Mouse (Mus musculus) embryonic facial prominence, embryonic 12.5 days (tissue): ENCODE results near the gene Pard6b. TPM values are rescaled to one million over a fixed set of nuclear protein-coding genes. Genes with fewer than 3 reads are reported as not detected.
A peak's percentile ranks its signal among the peaks of the same experiment; 100 is the strongest.

Experiments used
- ATAC-seq: fragments of 200-750 bp; cut with Nextera tagmentation; 2 replicates; pipeline ENCODE4 v1.8.0; 2017; ENCODE audit not compliant: insufficient number of reproducible peaks, insufficient read depth, low FRiP score, low TSS enrichment
- H3K27ac ChIP-seq: fragments of 300-500 bp; sonication (generic); 2 replicates; pipeline ENCODE4 v1.5.1; 2016; ENCODE audit warnings: mild to moderate bottlenecking
- H3K27me3 ChIP-seq: fragments of 300-500 bp; sonication (generic); 2 replicates; pipeline ENCODE4 v1.6.1; 2016; ENCODE audit warnings: mild to moderate bottlenecking, moderate library complexity
- H3K36me3 ChIP-seq: fragments of 300-500 bp; sonication (generic); 2 replicates; pipeline ENCODE4 v1.6.1; 2016; ENCODE audit warnings: mild to moderate bottlenecking
- H3K4me1 ChIP-seq: fragments of 300-500 bp; sonication (generic); 2 replicates; pipeline ENCODE4 v1.6.1; 2016
- H3K4me2 ChIP-seq: fragments of 300-500 bp; sonication (generic); replicated peaks from 2 replicates; pipeline ENCODE4 v1.6.1; 2016; ENCODE audit warnings: mild to moderate bottlenecking, moderate library complexity
- H3K4me3 ChIP-seq: fragments of 300-500 bp; sonication (generic); 2 replicates; pipeline ENCODE4 v1.5.1; 2016; ENCODE audit warnings: mild to moderate bottlenecking
- H3K9ac ChIP-seq: fragments of 300-500 bp; sonication (generic); 2 replicates; pipeline ENCODE4 v1.6.1; 2016; ENCODE audit warnings: mild to moderate bottlenecking, moderate library complexity
- H3K9me3 ChIP-seq: fragments of 300-500 bp; sonication (generic); 2 replicates; pipeline ENCODE4 v1.6.1; 2016; ENCODE audit warnings: mild to moderate bottlenecking, moderate library complexity
- WGBS: fragments of 180-500 bp; shearing (Covaris S2); methylation state at CpG from one replicate; pipeline ENCODE4 v1.1.7; 2016; 5-methylcytosine and 5-hydroxymethylcytosine counted together
- polyA plus RNA-seq: library from polyadenylated mRNA; unstranded; fragments of >200 nt; fragmentation: Nextera tagmentation; extraction: Ambion mirVana; gene quantifications from 2 replicates; pipeline ENCODE4 v1.2.1, GENCODE M21; 2016

Gene Pard6b
- polyA plus RNA-seq, 1 experiment from 2014 or later = 6.6 TPM

- WGBS = 3% methylated on average over 13 of the region's 13 CpGs
- Histone ChIP-seq H3K4me3 (peak overlapping the region; percentile 40), H3K36me3 (no peaks in the 10 kb centered on the region), H3K4me1 (peaks cover 29% of the 10 kb centered on the region), H3K9me3 (no peaks in the 10 kb centered on the region), H3K9ac (peak overlapping the region; percentile 44; the same call in 1 of the 2 replicates), H3K27ac (no peak overlapping the region), H3K27me3 (0 out of 2 replicates have a peak, but pooled peaks cover 7% of the 10 kb centered on the region), H3K4me2 (peak overlapping the region; percentile 78)
- no peak for ATAC-seq
Measured at GRCm38 (mm10) chr2:168117553-168117952, 36.7 kb downstream of the Pard6b start.

- 0 out of 2 replicates have a peak, but pooled peaks cover 7% of the 10 kb centered on the region for H3K27me3 ChIP-seq
- WGBS = 48% methylated on average over 16 of the region's 16 CpGs
- no peak overlapping the region for H3K27ac ChIP-seq
- no peaks in the 10 kb centered on the region for H3K9me3 ChIP-seq
- peaks cover 29% of the 10 kb centered on the region for H3K4me1 ChIP-seq
- no peaks in the 10 kb centered on the region for H3K36me3 ChIP-seq
- H3K9ac ChIP-seq = peak overlapping the region; percentile 15; the same call in 1 of the 2 replicates
- peak overlapping the region; percentile 78 for H3K4me2 ChIP-seq
- H3K4me3 ChIP-seq = peak overlapping the region; percentile 40; the same call in 1 of the 2 replicates
- ATAC-seq = no peak
Measured at GRCm38 (mm10) chr2:168117967-168118366, 37.2 kb downstream of the Pard6b start.

- WGBS = 77% methylated on average over 3 of the region's 3 CpGs
- no peak overlapping the region for H3K4me3 ChIP-seq
- no peak overlapping the region for H3K27ac ChIP-seq
- no peak for ATAC-seq
- no peaks in the 10 kb centered on the region for H3K9me3 ChIP-seq
- H3K9ac ChIP-seq = no peak overlapping the region
- no peaks in the 10 kb centered on the region for H3K36me3 ChIP-seq
- H3K4me2 ChIP-seq = no peak overlapping the region
- H3K4me1 ChIP-seq = peaks cover 29% of the 10 kb centered on the region
- 0 out of 2 replicates have a peak, but pooled peaks cover 7% of the 10 kb centered on the region for H3K27me3 ChIP-seq
Measured at GRCm38 (mm10) chr2:168118456-168118855, 37.7 kb downstream of the Pard6b start.

- WGBS = 76% methylated on average over 12 of the region's 12 CpGs
- ATAC-seq = no peak
- Histone ChIP-seq H3K36me3 (no peaks in the 10 kb centered on the region), H3K4me2 (no peak overlapping the region), H3K4me3 (no peak overlapping the region), H3K9ac (no peak overlapping the region), H3K9me3 (no peaks in the 10 kb centered on the region), H3K27me3 (0 out of 2 replicates have a peak, but pooled peaks cover 7% of the 10 kb centered on the region), H3K27ac (no peak overlapping the region), H3K4me1 (peaks cover 29% of the 10 kb centered on the region)
Measured at GRCm38 (mm10) chr2:168119123-168119522, 38.3 kb downstream of the Pard6b start.

- Histone ChIP-seq H3K27me3 (0 out of 2 replicates have a peak, but pooled peaks cover 7% of the 10 kb centered on the region), H3K4me3 (no peak overlapping the region), H3K4me2 (no peak overlapping the region), H3K9ac (no peak overlapping the region), H3K4me1 (peaks cover 15% of the 10 kb centered on the region; the same call in 1 of the 2 replicates), H3K27ac (no peak overlapping the region), H3K36me3 (no peaks in the 10 kb centered on the region), H3K9me3 (no peaks in the 10 kb centered on the region)
- 85% methylated on average over 4 of the region's 4 CpGs for WGBS
- ATAC-seq = no peak
Measured at GRCm38 (mm10) chr2:168120906-168121305, 40.1 kb downstream of the Pard6b start.

GRCm38 (mm10) chr2:168123652-168124051 lies 42.8 kb downstream of the Pard6b start:
- Histone ChIP-seq H3K27ac (no peak overlapping the region), H3K9me3 (no peaks in the 10 kb centered on the region), H3K4me3 (no peak overlapping the region), H3K4me2 (no peak overlapping the region), H3K36me3 (no peaks in the 10 kb centered on the region), H3K4me1 (0 out of 2 replicates have a peak, but pooled peaks cover 3% of the 10 kb centered on the region), H3K27me3 (no peaks in the 10 kb centered on the region), H3K9ac (no peak overlapping the region)
- no peak for ATAC-seq
- WGBS = 87% methylated on average over 6 of the region's 6 CpGs

GRCm38 (mm10) chr2:168125288-168126089 lies 44.7 kb downstream of the Pard6b start:
- no peaks in the 10 kb centered on the region for H3K9me3 ChIP-seq
- no peak overlapping the region for H3K27ac ChIP-seq
- no peak overlapping the region for H3K4me3 ChIP-seq
- H3K4me1 ChIP-seq = 0 out of 2 replicates have a peak, but pooled peaks cover 3% of the 10 kb centered on the region
- H3K36me3 ChIP-seq = no peaks in the 10 kb centered on the region
- ATAC-seq = no peak
- no peaks in the 10 kb centered on the region for H3K27me3 ChIP-seq
- WGBS = 25% methylated on average over 11 of the region's 11 CpGs
- H3K4me2 ChIP-seq = no peak overlapping the region
- H3K9ac ChIP-seq = no peak overlapping the region; the same call in 1 of the 2 replicates

- Histone ChIP-seq H3K4me1 (0 out of 2 replicates have a peak, but pooled peaks cover 3% of the 10 kb centered on the region), H3K27ac (peak overlapping the region; percentile 47; the same call in 1 of the 2 replicates), H3K9me3 (no peaks in the 10 kb centered on the region), H3K27me3 (no peaks in the 10 kb centered on the region), H3K9ac (no peak overlapping the region), H3K4me3 (no peak overlapping the region), H3K4me2 (no peak overlapping the region), H3K36me3 (no peaks in the 10 kb centered on the region)
- 85% methylated on average over 14 of the region's 14 CpGs for WGBS
- no peak for ATAC-seq
Measured at GRCm38 (mm10) chr2:168127767-168128166, 47.0 kb downstream of the Pard6b start.

GRCm38 (mm10) chr2:168128211-168128859 lies 47.5 kb downstream of the Pard6b start:
- Histone ChIP-seq H3K9me3 (no peaks in the 10 kb centered on the region), H3K27ac (peak overlapping the region; percentile 47; the same call in 1 of the 2 replicates), H3K27me3 (no peaks in the 10 kb centered on the region), H3K9ac (no peak overlapping the region), H3K4me3 (no peak overlapping the region), H3K36me3 (no peaks in the 10 kb centered on the region), H3K4me2 (peak overlapping the region; percentile 17; the same call in 1 of the 2 replicates), H3K4me1 (0 out of 2 replicates have a peak, but pooled peaks cover 3% of the 10 kb centered on the region)
- ATAC-seq = peak; percentile 82
- 30% methylated on average over 12 of the region's 14 CpGs for WGBS

- 0 out of 2 replicates have a peak, but pooled peaks cover 3% of the 10 kb centered on the region for H3K4me1 ChIP-seq
- no peaks in the 10 kb centered on the region for H3K27me3 ChIP-seq
- WGBS = 89% methylated on average over 3 of the region's 3 CpGs
- no peak for ATAC-seq
- H3K36me3 ChIP-seq = no peaks in the 10 kb centered on the region
- H3K27ac ChIP-seq = no peak overlapping the region
- H3K4me2 ChIP-seq = no peak overlapping the region
- no peaks in the 10 kb centered on the region for H3K9me3 ChIP-seq
- no peak overlapping the region for H3K9ac ChIP-seq
- H3K4me3 ChIP-seq = no peak overlapping the region
Measured at GRCm38 (mm10) chr2:168130046-168130445, 49.2 kb downstream of the Pard6b start.

GRCm38 (mm10) chr2:168137161-168137560 lies 56.4 kb downstream of the Pard6b start:
- Histone ChIP-seq H3K4me2 (no peak overlapping the region), H3K27me3 (no peaks in the 10 kb centered on the region), H3K9ac (no peak overlapping the region), H3K4me1 (no peaks in the 10 kb centered on the region), H3K27ac (no peak overlapping the region), H3K36me3 (no peaks in the 10 kb centered on the region), H3K4me3 (no peak overlapping the region), H3K9me3 (no peaks in the 10 kb centered on the region)
- ATAC-seq = no peak
- WGBS = 76% methylated on average over 15 of the region's 15 CpGs
